Mouse (Mus musculus): ENCODE measurements around the gene 1110065P20Rik. TPM values are rescaled to one million over a fixed set of nuclear protein-coding genes. Genes with fewer than 3 reads are reported as not detected.

Gene 1110065P20Rik
- polyA plus RNA-seq, 1 experiment from 2014 or later, result 63.6 TPM

- Histone ChIP-seq H3K9ac (replicated peaks) (no peak within 1 kb of the TSS), H3K9me3 (0 out of 2 replicates have a peak, but pooled peaks cover 3% of the 10 kb centered on the region), H3K27ac (no peak within 1 kb of the TSS), H3K4me2 (peak within 1 kb of the TSS; percentile 59), H3K4me3 (replicated peaks) (peak within 1 kb of the TSS; percentile 35), H3K4me1 (replicated peaks) (peaks cover 17% of the 10 kb centered on the region), H3K27me3 (peaks cover 78% of the 10 kb centered on the region), H3K36me3 (no peaks in the 10 kb centered on the region)
- WGBS, result 6% methylated on average over 11 of the region's 11 CpGs
- no peak for ATAC-seq (ENCODE audit: insufficient number of reproducible peaks, insufficient read depth, low FRiP score, low TSS enrichment, low read depth)
Measured at GRCm38 (mm10) chr4:124880599-124880998, 29.6 kb upstream of the 1110065P20Rik start, which contains the start of gene Epha10. Epha10 (plus strand) TSS chr4:124880899.

GRCm38 (mm10) chr4:124872719-124873118 lies 21.7 kb upstream of the 1110065P20Rik start:
- Histone ChIP-seq H3K4me1 (replicated peaks) (no peaks in the 10 kb centered on the region), H3K9ac (replicated peaks) (no peak overlapping the region), H3K4me2 (no peak overlapping the region), H3K27me3 (peaks cover under 1% of the 10 kb centered on the region; the same call in 1 of the 2 replicates), H3K4me3 (replicated peaks) (no peak overlapping the region), H3K27ac (no peak overlapping the region), H3K36me3 (no peaks in the 10 kb centered on the region), H3K9me3 (peaks cover 6% of the 10 kb centered on the region; the same call in 1 of the 2 replicates)
- 93% methylated on average over 1 of the region's 1 CpGs for WGBS
- ATAC-seq (ENCODE audit: insufficient number of reproducible peaks, insufficient read depth, low FRiP score, low TSS enrichment, low read depth), result no peak

- Histone ChIP-seq H3K27ac (no peak within 1 kb of the TSS), H3K4me1 (replicated peaks) (0 out of 2 replicates have a peak, but pooled peaks cover 8% of the 10 kb centered on the region), H3K27me3 (peaks cover 54% of the 10 kb centered on the region), H3K36me3 (peaks cover 7% of the 10 kb centered on the region), H3K9me3 (no peaks in the 10 kb centered on the region), H3K4me3 (replicated peaks) (peak within 1 kb of the TSS; percentile 51), H3K9ac (replicated peaks) (peak within 1 kb of the TSS; percentile 40; the same call in 1 of the 2 replicates), H3K4me2 (peak within 1 kb of the TSS; percentile 71)
- 3% methylated on average over 68 of the region's 77 CpGs for WGBS
- peak; percentile 58 for ATAC-seq (ENCODE audit: insufficient number of reproducible peaks, insufficient read depth, low FRiP score, low TSS enrichment, low read depth)
Measured at GRCm38 (mm10) chr4:124861283-124862188, 10.5 kb upstream of the 1110065P20Rik start, which contains the start of gene Maneal. Maneal (minus strand) TSS chr4:124862171.

- Histone ChIP-seq H3K4me2 (no peak overlapping the region), H3K27me3 (peaks cover 54% of the 10 kb centered on the region), H3K9me3 (no peaks in the 10 kb centered on the region), H3K4me3 (replicated peaks) (no peak overlapping the region), H3K4me1 (replicated peaks) (0 out of 2 replicates have a peak, but pooled peaks cover 8% of the 10 kb centered on the region), H3K27ac (no peak overlapping the region), H3K9ac (replicated peaks) (no peak overlapping the region), H3K36me3 (peaks cover 18% of the 10 kb centered on the region)
- ATAC-seq (ENCODE audit: insufficient number of reproducible peaks, insufficient read depth, low FRiP score, low TSS enrichment, low read depth), result no peak
- 13% methylated on average over 7 of the region's 7 CpGs for WGBS
Measured at GRCm38 (mm10) chr4:124860446-124860845, 9.4 kb upstream of the 1110065P20Rik start.

- Histone ChIP-seq H3K27me3 (peaks cover 44% of the 10 kb centered on the region), H3K9me3 (no peaks in the 10 kb centered on the region), H3K4me1 (replicated peaks) (0 out of 2 replicates have a peak, but pooled peaks cover 8% of the 10 kb centered on the region), H3K4me3 (replicated peaks) (no peak overlapping the region), H3K36me3 (peaks cover 37% of the 10 kb centered on the region), H3K27ac (no peak overlapping the region), H3K9ac (replicated peaks) (no peak overlapping the region), H3K4me2 (no peak overlapping the region)
- WGBS, result 70% methylated on average over 5 of the region's 5 CpGs
- ATAC-seq (ENCODE audit: insufficient number of reproducible peaks, insufficient read depth, low FRiP score, low TSS enrichment, low read depth), result no peak
Measured at GRCm38 (mm10) chr4:124858370-124858769, 7.4 kb upstream of the 1110065P20Rik start.

- ATAC-seq (ENCODE audit: insufficient number of reproducible peaks, insufficient read depth, low FRiP score, low TSS enrichment, low read depth), result no peak
- peaks cover 48% of the 10 kb centered on the region for H3K36me3 ChIP-seq
- WGBS, result 92% methylated on average over 8 of the region's 8 CpGs
- H3K4me2 ChIP-seq, result no peak overlapping the region
- H3K9me3 ChIP-seq, result no peaks in the 10 kb centered on the region
- H3K4me1 ChIP-seq (replicated peaks), result peaks cover 10% of the 10 kb centered on the region
- H3K9ac ChIP-seq (replicated peaks), result no peak overlapping the region
- no peak overlapping the region for H3K4me3 ChIP-seq (replicated peaks)
- no peak overlapping the region for H3K27ac ChIP-seq
- H3K27me3 ChIP-seq, result peaks cover 23% of the 10 kb centered on the region
Measured at GRCm38 (mm10) chr4:124856294-124856693, 5.3 kb upstream of the 1110065P20Rik start.

- ATAC-seq (ENCODE audit: insufficient number of reproducible peaks, insufficient read depth, low FRiP score, low TSS enrichment, low read depth), result peak; percentile 90
- H3K4me2 ChIP-seq, result peak within 1 kb of the TSS; percentile 92
- H3K4me1 ChIP-seq (replicated peaks), result peaks cover 20% of the 10 kb centered on the region
- 1% methylated on average over 69 of the region's 90 CpGs for WGBS
- H3K4me3 ChIP-seq (replicated peaks), result peak within 1 kb of the TSS; percentile 100
- H3K9ac ChIP-seq (replicated peaks), result peak within 1 kb of the TSS; percentile 90
- no peaks in the 10 kb centered on the region for H3K9me3 ChIP-seq
- no peaks in the 10 kb centered on the region for H3K27me3 ChIP-seq
- peaks cover 42% of the 10 kb centered on the region for H3K36me3 ChIP-seq
- peak within 1 kb of the TSS; percentile 91 for H3K27ac ChIP-seq
Measured at GRCm38 (mm10) chr4:124850261-124850913, 609 bp downstream of the 1110065P20Rik start, which contains the start of gene Yrdc. Yrdc (plus strand) TSS chr4:124850679.

GRCm38 (mm10) chr4:124849631-124850260 lies 1.2 kb downstream of the 1110065P20Rik start:
- H3K36me3 ChIP-seq, result peaks cover 44% of the 10 kb centered on the region
- no peaks in the 10 kb centered on the region for H3K9me3 ChIP-seq
- WGBS, result 2% methylated on average over 24 of the region's 24 CpGs
- H3K4me2 ChIP-seq, result peak overlapping the region; percentile 92
- peaks cover 20% of the 10 kb centered on the region for H3K4me1 ChIP-seq (replicated peaks)
- peak; percentile 38 for ATAC-seq (ENCODE audit: insufficient number of reproducible peaks, insufficient read depth, low FRiP score, low TSS enrichment, low read depth)
- H3K9ac ChIP-seq (replicated peaks), result peak overlapping the region; percentile 90
- H3K4me3 ChIP-seq (replicated peaks), result peak overlapping the region; percentile 100
- no peaks in the 10 kb centered on the region for H3K27me3 ChIP-seq
- peak overlapping the region; percentile 91 for H3K27ac ChIP-seq

- Histone ChIP-seq H3K9ac (replicated peaks) (no peak overlapping the region), H3K4me2 (no peak overlapping the region), H3K27ac (no peak overlapping the region), H3K9me3 (no peaks in the 10 kb centered on the region), H3K27me3 (no peaks in the 10 kb centered on the region), H3K36me3 (peaks cover 43% of the 10 kb centered on the region), H3K4me3 (replicated peaks) (no peak overlapping the region), H3K4me1 (replicated peaks) (peaks cover 20% of the 10 kb centered on the region)
- ATAC-seq (ENCODE audit: insufficient number of reproducible peaks, insufficient read depth, low FRiP score, low TSS enrichment, low read depth), result no peak
- WGBS, result 9% methylated on average over 8 of the region's 8 CpGs
Measured at GRCm38 (mm10) chr4:124847573-124847972, 3.4 kb downstream of the 1110065P20Rik start.

- H3K4me3 ChIP-seq (replicated peaks), result no peak overlapping the region
- H3K36me3 ChIP-seq, result peaks cover 74% of the 10 kb centered on the region
- H3K27ac ChIP-seq, result no peak overlapping the region
- H3K4me2 ChIP-seq, result no peak overlapping the region
- no peak for ATAC-seq (ENCODE audit: insufficient number of reproducible peaks, insufficient read depth, low FRiP score, low TSS enrichment, low read depth)
- no peaks in the 10 kb centered on the region for H3K27me3 ChIP-seq
- no peaks in the 10 kb centered on the region for H3K9me3 ChIP-seq
- H3K4me1 ChIP-seq (replicated peaks), result peaks cover 5% of the 10 kb centered on the region; the same call in 1 of the 2 replicates
- no peak overlapping the region for H3K9ac ChIP-seq (replicated peaks)
- 61% methylated on average over 11 of the region's 11 CpGs for WGBS
Measured at GRCm38 (mm10) chr4:124843493-124843892, 7.5 kb downstream of the 1110065P20Rik start.
